Mouse (Mus musculus): ENCODE data around the gene Sap25. TPM values are rescaled to one million over a fixed set of nuclear protein-coding genes. Genes with fewer than 3 reads are reported as not detected.

Sap25 gene
- total RNA-seq, 2 experiments from 2014 or later, result 1.8 to 2.2 TPM

Other genes starting within 250 kb of the Sap25 start
- gene Zan, start 164.3 kb upstream of the Sap25 start, total RNA-seq (2021), result under 1 TPM; 0.05 to 0.07 TPM
- gene Pop7, start 138.8 kb upstream of the Sap25 start, total RNA-seq (2021), result 10 to 100 TPM; 25.1 to 26.0 TPM
- 10 to 100 TPM; 30.5 to 32.4 TPM for gene Gigyf1, start 122.8 kb upstream of the Sap25 start, total RNA-seq (2021)
- not detected for gene Epo, start 108.1 kb upstream of the Sap25 start, total RNA-seq (2021)
- gene Gnb2, start 107.8 kb upstream of the Sap25 start, total RNA-seq (2021), result 100 to 1,000 TPM; 560 to 578 TPM
- gene Actl6b, start 87.8 kb upstream of the Sap25 start, total RNA-seq (2021), result not detected
- gene Tfr2, start 71.5 kb upstream of the Sap25 start, total RNA-seq (2021), result under 1 TPM in 1 of 2 experiments, not detected in 1; 0.10 TPM
- 10 to 100 TPM; 25.2 to 28.8 TPM for gene Mospd3, start 40.3 kb upstream of the Sap25 start, total RNA-seq (2021)
- gene Pcolce, start 27.6 kb upstream of the Sap25 start, total RNA-seq (2021), result 100 to 1,000 TPM; 133 to 137 TPM
- under 1 TPM; 0.21 to 0.25 TPM for gene Fbxo24, start 12.3 kb upstream of the Sap25 start, total RNA-seq (2021)
- gene Lrch4, start 12.2 kb upstream of the Sap25 start, total RNA-seq (2021), result 10 to 100 TPM; 19.2 to 21.6 TPM
- gene Gm20605, start 12.2 kb upstream of the Sap25 start, total RNA-seq (2021), result 1 to 10 TPM; 4.8 to 6.6 TPM
- gene Irs3, start 4.4 kb downstream of the Sap25 start, total RNA-seq (2021), result not detected
- 10 to 100 TPM; 21.7 to 23.1 TPM for gene Agfg2, start 43.4 kb downstream of the Sap25 start, total RNA-seq (2021)
- gene Nyap1, start 100.3 kb downstream of the Sap25 start, total RNA-seq (2021), result 1 to 10 TPM; 3.1 to 3.3 TPM
- gene Tsc22d4, start 104.4 kb downstream of the Sap25 start, total RNA-seq (2021), result 100 to 1,000 TPM; 230 to 231 TPM
- 10 to 100 TPM; 16.5 to 17.1 TPM for gene Ppp1r35, start 137.5 kb downstream of the Sap25 start, total RNA-seq (2021)
- gene Mepce, start 146.3 kb downstream of the Sap25 start, total RNA-seq (2021), result 10 to 100 TPM; 29.0 to 40.3 TPM
- gene Zcwpw1, start 146.5 kb downstream of the Sap25 start, total RNA-seq (2021), result 1 to 10 TPM; 2.4 to 3.2 TPM
- gene Pilra, start 194.9 kb downstream of the Sap25 start, total RNA-seq (2021), result 1 to 10 TPM in 1 of 2 experiments, under 1 TPM in 1; 0.71 to 2.4 TPM
- under 1 TPM in 1 of 2 experiments, not detected in 1; 0.38 TPM for gene Pilrb1, start 216.8 kb downstream of the Sap25 start, total RNA-seq (2021)
- 1 to 10 TPM in 1 of 2 experiments, not detected in 1; 1.0 TPM for gene Pilrb2, start 230.5 kb downstream of the Sap25 start, total RNA-seq (2021)

All from heart, postnatal 4 days (tissue).